Mouse (Mus musculus) liver, adult (tissue): ENCODE measurements around the gene Slc46a1.

Experiments
- GATA4 ChIP-seq: IDR thresholded peaks from 2 replicates; pipeline ENCODE4 v1.6.1; 2014; ENCODE audit warnings: mild to moderate bottlenecking, low read length; ENCODE audit not compliant: insufficient replicate concordance

Gene Slc46a1

GRCm38 (mm10) chr11:78447168-78447567 is 18.3 kb upstream of the Slc46a1 start:
- no peak for TF ChIP-seq GATA4

GRCm38 (mm10) chr11:78448242-78448641 is 17.3 kb upstream of the Slc46a1 start:
- TF ChIP-seq GATA4: no peak

- TF ChIP-seq GATA4: no peak
These were observed 15.2 kb upstream of the Slc46a1 start for GRCm38 (mm10) chr11:78450337-78450736.

- TF ChIP-seq GATA4: no peak
These were observed 11.8 kb upstream of the Slc46a1 start for GRCm38 (mm10) chr11:78453675-78454074.

- TF ChIP-seq GATA4: no peak
These were observed 11.2 kb upstream of the Slc46a1 start for GRCm38 (mm10) chr11:78454276-78454675.

GRCm38 (mm10) chr11:78455308-78455707 is 10.2 kb upstream of the Slc46a1 start:
- TF ChIP-seq GATA4: no peak

GRCm38 (mm10) chr11:78458740-78459139 is 6.8 kb upstream of the Slc46a1 start:
- TF ChIP-seq GATA4: no peak

- TF ChIP-seq GATA4: no peak
These were observed 3.6 kb upstream of the Slc46a1 start for GRCm38 (mm10) chr11:78461894-78462293.

GRCm38 (mm10) chr11:78462669-78463068 is 2.8 kb upstream of the Slc46a1 start:
- no peak for TF ChIP-seq GATA4

GRCm38 (mm10) chr11:78463286-78464036 is 2.0 kb upstream of the Slc46a1 start:
- TF ChIP-seq GATA4: no peak

GRCm38 (mm10) chr11:78465116-78465515 is 381 bp upstream of the Slc46a1 start:
- TF ChIP-seq GATA4: no peak

GRCm38 (mm10) chr11:78466242-78466912 is 880 bp downstream of the Slc46a1 start:
- no peak for TF ChIP-seq GATA4

GRCm38 (mm10) chr11:78467515-78467914 is 2.0 kb downstream of the Slc46a1 start:
- TF ChIP-seq GATA4: no peak

GRCm38 (mm10) chr11:78467932-78468331 is 2.4 kb downstream of the Slc46a1 start:
- no peak for TF ChIP-seq GATA4

GRCm38 (mm10) chr11:78471326-78472103 is 6.0 kb downstream of the Slc46a1 start:
- no peak for TF ChIP-seq GATA4

GRCm38 (mm10) chr11:78475289-78475688 is 9.8 kb downstream of the Slc46a1 start:
- TF ChIP-seq GATA4: no peak
